8 mouse cellular contexts compared by ENCODE assay signal in the genomic region with DNA sequence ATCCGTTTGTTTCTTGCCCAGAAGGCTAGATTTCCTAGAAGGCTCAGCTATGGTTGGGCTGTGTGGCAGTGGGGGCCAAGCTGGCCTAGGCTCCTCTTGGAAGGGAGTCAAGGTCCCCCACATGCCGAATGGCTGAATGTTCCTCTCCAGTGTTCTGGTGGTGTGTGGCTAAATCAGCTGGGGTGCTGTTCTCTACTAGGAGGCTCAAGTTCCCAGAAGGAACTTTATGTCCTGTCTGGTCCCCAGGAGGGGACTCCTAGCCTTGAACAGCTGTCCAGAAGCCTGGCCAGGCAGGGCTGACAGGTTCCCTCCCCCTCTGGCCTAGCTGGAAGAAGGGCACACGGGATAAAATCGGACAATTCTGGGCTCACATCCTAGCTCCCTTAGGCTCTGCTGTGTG.
DNase-seq lines count a peak whose midpoint lies in the region; ATAC-seq and TF ChIP-seq lines count a peak whose summit lies in the region.

No protein-coding gene starts in this region.

- H3K4me1 ChIP-seq in embryonic facial prominence, embryonic 14.5 days (ENCODE audit: control insufficient read depth, insufficient read depth, low read length) = peaks cover 15% of the 10 kb centered on the region
- peaks cover 23% of the 10 kb centered on the region for H3K4me1 ChIP-seq in heart, embryonic 15.5 days (replicated peaks)
- H3K4me1 ChIP-seq in liver, postnatal 0 days (ENCODE audit: insufficient read depth) = no peaks in the 10 kb centered on the region

- 0 out of 2 replicates have a peak overlapping the region, but pooled peaks have one; percentile 6 for H3K4me2 ChIP-seq in embryonic facial prominence, embryonic 14.5 days (ENCODE audit: low read depth, low read length)
- no peak overlapping the region for H3K4me2 ChIP-seq in heart, embryonic 15.5 days
- H3K4me2 ChIP-seq in liver, postnatal 0 days (ENCODE audit: low read depth, low read length) = no peak overlapping the region

- no peaks in the 10 kb centered on the region for H3K27me3 ChIP-seq in embryonic facial prominence, embryonic 14.5 days (replicated peaks; ENCODE audit: control insufficient read depth, insufficient read depth, low read length)
- no peaks in the 10 kb centered on the region for H3K27me3 ChIP-seq in heart, embryonic 15.5 days
- no peaks in the 10 kb centered on the region for H3K27me3 ChIP-seq in liver, postnatal 0 days (ENCODE audit: insufficient read depth, low read length)

- intact Hi-C loops in left cerebral cortex, adult 2 months (cut with DNase I) = no loop called here

- no peaks in the 10 kb centered on the region for H3K36me3 ChIP-seq in embryonic facial prominence, embryonic 14.5 days (ENCODE audit: control insufficient read depth, insufficient read depth, low read length)
- H3K36me3 ChIP-seq in heart, embryonic 15.5 days = no peaks in the 10 kb centered on the region
- no peaks in the 10 kb centered on the region for H3K36me3 ChIP-seq in liver, postnatal 0 days (replicated peaks; ENCODE audit: insufficient read depth, low read length)

- no peak for TF ChIP-seq CTCF in left cerebral cortex, adult 2 months (IDR thresholded peaks at IDR 0.05)
- TF ChIP-seq CTCF in liver, postnatal 0 days (IDR thresholded peaks at IDR 0.05; ENCODE audit: low read depth) = no peak

- H3K27ac ChIP-seq in left cerebral cortex, adult 2 months = peak overlapping the region; percentile 2; the same call in 1 of the 2 replicates
- H3K27ac ChIP-seq in embryonic facial prominence, embryonic 14.5 days (replicated peaks; ENCODE audit: low read depth, low read length) = peak overlapping the region; percentile 87
- peak overlapping the region; percentile 83 for H3K27ac ChIP-seq in heart, embryonic 15.5 days
- H3K27ac ChIP-seq in liver, postnatal 0 days (ENCODE audit: low read depth) = peak overlapping the region; percentile 76

- no peak overlapping the region for H3K4me3 ChIP-seq in left cerebral cortex, adult 2 months
- H3K4me3 ChIP-seq in embryonic facial prominence, embryonic 14.5 days (ENCODE audit: low read depth, low read length) = no peak overlapping the region
- no peak overlapping the region for H3K4me3 ChIP-seq in heart, embryonic 15.5 days
- H3K4me3 ChIP-seq in liver, postnatal 0 days (ENCODE audit: low read depth, low read length) = no peak overlapping the region

- H3K9ac ChIP-seq in embryonic facial prominence, embryonic 14.5 days (ENCODE audit: low read depth, low read length) = no peak overlapping the region; the same call in 1 of the 2 replicates
- H3K9ac ChIP-seq in heart, embryonic 15.5 days = no peak overlapping the region
- H3K9ac ChIP-seq in liver, postnatal 0 days (replicated peaks) = no peak overlapping the region

- H3K9me3 ChIP-seq in embryonic facial prominence, embryonic 14.5 days (ENCODE audit: control insufficient read depth, low read length) = 0 out of 2 replicates have a peak, but pooled peaks cover 2% of the 10 kb centered on the region
- H3K9me3 ChIP-seq in heart, embryonic 15.5 days (replicated peaks) = no peaks in the 10 kb centered on the region
- no peaks in the 10 kb centered on the region for H3K9me3 ChIP-seq in liver, postnatal 0 days (ENCODE audit: low read length)

- peak; percentile 9; the same call in 1 of the 2 replicates for ATAC-seq in embryonic facial prominence, embryonic 14.5 days (ENCODE audit: low read depth)
- peak; percentile 44; the same call in 1 of the 2 replicates for ATAC-seq in heart, embryonic 15.5 days (replicated peaks; ENCODE audit: insufficient number of reproducible peaks, insufficient read depth, low FRiP score, low read depth)
- 0 out of 2 replicates have a peak, but pooled peaks have one; percentile 5 for ATAC-seq in liver, postnatal 0 days

- WGBS in embryonic facial prominence, embryonic 14.5 days = 10% methylated on average over 4 of the region's 4 CpGs
- WGBS in heart, embryonic 15.5 days = 35% methylated on average over 4 of the region's 4 CpGs
- 72% methylated on average over 4 of the region's 4 CpGs for WGBS in liver, postnatal 0 days (ENCODE audit: insufficient replicate concordance)

- no peak for DNase-seq in left cerebral cortex, adult 2 months (ENCODE audit: extremely low spot score in 1 of 2, low spot score in 2 of 2)
- DNase-seq in left cerebral cortex, adult 18-20 months (ENCODE audit: low spot score in 2 of 2) = no peak
- peak; percentile 19 for DNase-seq in embryonic facial prominence, embryonic 14.5 days (ENCODE audit: low spot score)
- DNase-seq in liver, postnatal 0 days = no peak
- DNase-seq in layer of hippocampus, postnatal 36 days = no peak
- DNase-seq in cerebellum, adult 11-12 months = no peak
- DNase-seq in cerebellum, adult 11 months = no peak

- TF ChIP-seq EP300 in liver, postnatal 0 days (IDR thresholded peaks at IDR 0.05; ENCODE audit: low read depth) = no peak

Comparison
In these comparisons a context has a peak if more than half of its experiments do, and no peak if none do; other contexts are left out.
1. H3K27ac ChIP-seq: peak in every context shown above with its lines; median percentile 87 in embryonic facial prominence, embryonic 14.5 days; 83 in heart, embryonic 15.5 days; 76 in liver, postnatal 0 days; 2 in left cerebral cortex, adult 2 months.